Mouse (Mus musculus) lung, embryonic 16.5 days (tissue): ENCODE results near the gene Mettl13. TPM values are rescaled to one million over a fixed set of nuclear protein-coding genes. Genes with fewer than 3 reads are reported as not detected.
A peak's percentile ranks its signal among the peaks of the same experiment; 100 is the strongest.

ENCODE experiments used
- ATAC-seq: fragments of 200-750 bp; cut with Nextera tagmentation; 2 replicates; pipeline ENCODE4 v1.8.0; 2017; ENCODE audit warnings: low read depth, mild to moderate bottlenecking, moderate library complexity
- H3K27ac ChIP-seq: fragments of 300-500 bp; sonication (generic); 2 replicates; pipeline ENCODE4 v1.5.1; 2014; ENCODE audit warnings: mild to moderate bottlenecking, control low read depth, low read length
- H3K27me3 ChIP-seq: fragments of 300-500 bp; sonication (generic); 2 replicates; pipeline ENCODE4 v1.6.1; 2014; ENCODE audit warnings: low read depth, low read length, mixed read lengths; ENCODE audit not compliant: control insufficient read depth, insufficient read depth
- H3K36me3 ChIP-seq: fragments of 300-500 bp; sonication (generic); 2 replicates; pipeline ENCODE4 v1.6.1; 2014; ENCODE audit warnings: low read length; ENCODE audit not compliant: control insufficient read depth, insufficient read depth
- H3K4me1 ChIP-seq: fragments of 300-500 bp; sonication (generic); replicated peaks from 2 replicates; pipeline ENCODE4 v1.6.1; 2014; ENCODE audit warnings: low read length, mixed read lengths; ENCODE audit not compliant: control insufficient read depth, insufficient read depth
- H3K4me2 ChIP-seq: fragments of 300-500 bp; sonication (generic); 2 replicates; pipeline ENCODE4 v1.6.1; 2014; ENCODE audit warnings: low read depth, low read length, control low read depth
- H3K4me3 ChIP-seq: fragments of 300-500 bp; sonication (generic); 2 replicates; pipeline ENCODE4 v1.5.1; 2014; ENCODE audit warnings: mild to moderate bottlenecking, low read length, control low read depth
- H3K9ac ChIP-seq: fragments of 300-500 bp; sonication (generic); 2 replicates; pipeline ENCODE4 v1.6.1; 2014; ENCODE audit warnings: low read length, control low read depth
- H3K9me3 ChIP-seq: fragments of 300-500 bp; sonication (generic); 2 replicates; pipeline ENCODE4 v1.6.1; 2016; ENCODE audit warnings: low read length; ENCODE audit not compliant: control insufficient read depth
- WGBS: fragments of 180-500 bp; shearing (Covaris S2); extraction: QIAGEN DNeasy Blood & Tissue Kit; methylation state at CpG from one replicate; pipeline ENCODE4 v1.1.7; 2014; 5-methylcytosine and 5-hydroxymethylcytosine counted together
- polyA plus RNA-seq: library from polyadenylated mRNA; unstranded; fragments of >200 nt; fragmentation: Nextera tagmentation; extraction: Ambion mirVana; gene quantifications from 2 replicates; pipeline ENCODE4 v1.2.1, GENCODE M21; 2015

The Mettl13 gene
- polyA plus RNA-seq, 1 experiment from 2014 or later: 22.9 TPM

DNA sequence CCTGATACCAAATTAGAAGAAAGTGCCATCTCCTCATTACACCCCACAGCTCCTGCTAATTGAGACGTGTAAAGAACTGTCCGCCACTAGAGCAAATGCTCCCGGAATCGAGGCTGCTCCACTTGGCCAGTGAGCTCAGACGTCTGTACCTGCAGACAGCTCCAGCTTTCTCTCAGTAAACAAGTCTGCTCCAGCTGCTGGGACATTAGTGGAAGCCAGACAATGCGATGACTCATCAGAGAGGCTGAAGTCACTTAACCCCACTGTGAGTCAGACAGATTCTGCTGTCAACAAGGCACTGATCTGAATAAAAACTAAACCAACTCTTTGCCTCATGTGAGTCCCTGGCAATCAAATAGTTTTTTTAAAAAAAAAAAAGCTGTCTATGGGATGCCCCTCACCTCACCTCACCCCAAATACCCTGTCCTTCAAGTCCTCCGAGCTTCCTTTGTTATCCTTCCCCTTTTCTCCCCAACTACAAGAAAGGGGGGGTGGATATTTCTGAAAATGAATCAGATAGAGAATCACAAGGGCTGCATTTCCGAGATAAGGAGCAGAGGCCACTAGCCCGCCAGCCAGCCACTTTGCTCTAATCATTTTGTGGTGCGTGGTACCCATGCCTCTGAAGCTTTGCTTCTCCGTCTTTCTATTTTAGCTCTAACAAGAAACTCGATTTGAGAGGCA is 38.9 kb downstream of the Mettl13 start:
- no peaks in the 10 kb centered on the region for H3K27me3 ChIP-seq
- H3K4me3 ChIP-seq: no peak overlapping the region
- no peak overlapping the region for H3K27ac ChIP-seq
- peak; percentile 47; the same call in 1 of the 2 replicates for ATAC-seq
- no peak overlapping the region for H3K9ac ChIP-seq
- no peaks in the 10 kb centered on the region for H3K4me1 ChIP-seq
- no peak overlapping the region for H3K4me2 ChIP-seq
- WGBS: 36% methylated on average over 12 of the region's 12 CpGs
- no peaks in the 10 kb centered on the region for H3K36me3 ChIP-seq
- H3K9me3 ChIP-seq: no peaks in the 10 kb centered on the region

DNA sequence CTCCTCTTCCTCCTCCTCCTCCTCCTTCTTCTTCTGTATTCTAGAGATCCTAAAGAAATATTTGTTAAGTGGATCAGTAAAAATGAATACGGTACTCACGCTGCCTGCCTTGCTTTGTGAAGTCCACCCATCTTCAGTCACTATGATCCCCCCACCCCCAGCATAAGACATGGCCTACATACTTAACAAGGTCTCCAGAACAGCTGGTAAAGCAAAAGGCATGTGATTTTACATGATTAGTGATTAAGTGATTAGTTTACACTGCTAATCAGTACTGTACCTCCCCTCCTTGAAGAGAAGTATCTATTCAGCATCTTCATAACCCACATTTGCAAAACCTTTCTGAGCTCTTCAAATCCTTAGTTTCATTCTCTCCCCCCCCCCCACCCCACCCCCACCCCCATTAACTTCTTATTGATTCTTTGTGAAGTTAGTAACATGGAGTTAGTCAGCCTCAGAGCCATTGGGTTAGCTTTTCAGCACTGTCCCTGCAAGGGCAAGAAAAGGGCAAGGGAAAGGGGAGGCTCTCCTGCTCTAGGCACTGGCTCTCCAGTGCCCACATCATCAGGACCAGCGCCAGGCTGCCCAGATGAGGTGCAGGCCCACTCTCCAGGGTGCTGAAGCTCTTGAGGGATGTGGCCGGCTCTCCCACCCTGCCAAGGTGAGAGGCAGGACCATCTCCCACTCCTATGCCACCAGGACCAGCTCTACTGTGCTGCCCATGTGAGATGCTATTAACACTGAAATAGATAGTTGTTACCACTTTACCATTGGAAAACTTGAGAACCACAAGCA is 39.9 kb downstream of the Mettl13 start:
- Histone ChIP-seq H3K9me3 (no peaks in the 10 kb centered on the region), H3K4me1 (no peaks in the 10 kb centered on the region), H3K4me3 (no peak overlapping the region), H3K36me3 (no peaks in the 10 kb centered on the region), H3K9ac (no peak overlapping the region), H3K4me2 (no peak overlapping the region), H3K27ac (no peak overlapping the region), H3K27me3 (no peaks in the 10 kb centered on the region)
- ATAC-seq: no peak
- 74% methylated on average over 4 of the region's 4 CpGs for WGBS

DNA sequence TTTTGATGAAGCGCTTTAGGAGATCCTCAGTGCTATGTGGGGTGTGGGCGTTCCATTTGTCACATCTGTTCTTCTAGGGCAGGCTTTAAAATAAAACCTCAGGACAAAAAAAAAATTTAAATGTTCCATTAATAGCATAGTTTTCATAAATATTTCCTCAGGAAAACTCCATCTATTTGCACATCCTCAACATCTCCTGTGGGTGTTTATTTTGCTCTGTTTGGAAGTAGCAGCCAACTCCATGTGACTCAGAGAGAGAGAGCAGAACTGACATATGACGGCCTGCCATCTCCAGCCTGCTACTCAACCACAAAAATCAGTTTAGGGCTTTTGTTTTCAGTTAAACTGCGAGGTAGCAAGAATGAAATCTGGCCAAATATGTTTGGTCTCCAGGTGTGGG is 41.8 kb downstream of the Mettl13 start:
- no peaks in the 10 kb centered on the region for H3K4me1 ChIP-seq
- H3K9me3 ChIP-seq: no peaks in the 10 kb centered on the region
- H3K36me3 ChIP-seq: no peaks in the 10 kb centered on the region
- WGBS: 65% methylated on average over 4 of the region's 4 CpGs
- no peak overlapping the region for H3K27ac ChIP-seq
- H3K9ac ChIP-seq: no peak overlapping the region
- ATAC-seq: no peak
- H3K4me3 ChIP-seq: no peak overlapping the region
- H3K27me3 ChIP-seq: no peaks in the 10 kb centered on the region
- H3K4me2 ChIP-seq: no peak overlapping the region

DNA sequence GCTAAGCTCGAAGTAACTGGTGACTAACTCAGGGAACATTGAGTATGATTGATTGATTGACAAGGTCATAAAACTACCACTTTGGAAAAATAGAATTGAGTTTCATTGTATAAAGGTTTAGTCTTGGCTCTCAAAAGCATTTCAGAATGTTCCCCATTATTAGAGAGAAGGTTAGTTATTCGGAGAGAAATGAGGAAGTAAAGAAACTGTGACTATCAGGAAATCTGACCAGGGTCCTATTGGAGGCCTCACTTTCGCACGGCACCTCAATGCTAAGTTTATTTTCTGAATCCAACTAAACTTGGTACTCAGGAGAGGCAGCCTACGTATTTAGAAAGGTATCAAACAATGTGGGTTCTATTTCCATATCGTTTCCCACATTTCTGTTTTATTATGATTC is 42.7 kb downstream of the Mettl13 start:
- H3K4me2 ChIP-seq: no peak overlapping the region
- H3K27ac ChIP-seq: no peak overlapping the region
- WGBS: 78% methylated on average over 6 of the region's 6 CpGs
- no peak for ATAC-seq
- H3K9me3 ChIP-seq: no peaks in the 10 kb centered on the region
- H3K36me3 ChIP-seq: no peaks in the 10 kb centered on the region
- no peaks in the 10 kb centered on the region for H3K4me1 ChIP-seq
- H3K27me3 ChIP-seq: no peaks in the 10 kb centered on the region
- no peak overlapping the region for H3K4me3 ChIP-seq
- H3K9ac ChIP-seq: no peak overlapping the region

Other genes with a start within 250 kb of the Mettl13 start
- 2.8 and 3.0 TPM in 2 replicates for gene Dnm3, start 70.5 kb downstream of the Mettl13 start, polyA plus RNA-seq
- 52.3 and 57.7 TPM in 2 replicates for gene Vamp4, start 22.0 kb upstream of the Mettl13 start, polyA plus RNA-seq
- gene Myoc, start 90.6 kb upstream of the Mettl13 start, polyA plus RNA-seq: 0.09 TPM in 1 of 2 replicates, not detected in the other
- not detected in 2 replicates for gene Myocos, start 109.7 kb upstream of the Mettl13 start, polyA plus RNA-seq
- 147 TPM in 2 replicates for gene Prrc2c, start 192.0 kb upstream of the Mettl13 start, polyA plus RNA-seq